Mouse (Mus musculus) E14TG2a.4 (cell line): ENCODE measurements around the gene Sufu.
A peak's percentile ranks its signal among the peaks of the same experiment; 100 is the strongest.

Experiments used
- H3K27me3 ChIP-seq: 2 replicates; pipeline ENCODE4 v1.6.1; 2014; ENCODE audit warnings: low read length, control low read depth; ENCODE audit not compliant: insufficient read depth
- H3K36me3 ChIP-seq: 2 replicates; pipeline ENCODE4 v1.6.1; 2014; ENCODE audit warnings: low read length, control low read depth; ENCODE audit not compliant: insufficient read depth
- H3K4me1 ChIP-seq: replicated peaks from 2 replicates; pipeline ENCODE4 v1.6.1; 2014; ENCODE audit warnings: low read depth, low read length, control low read depth
- H3K4me3 ChIP-seq: replicated peaks from 2 replicates; pipeline ENCODE4 v1.5.1; 2014; ENCODE audit warnings: mild to moderate bottlenecking, low read length
- H3K9me3 ChIP-seq: 2 replicates; pipeline ENCODE4 v1.6.1; 2014; ENCODE audit warnings: low read length, control low read depth
- CTCF ChIP-seq: conservative IDR thresholded peaks from 2 replicates; pipeline ENCODE4 v1.5.1; 2014; ENCODE audit warnings: low read length
- NANOG ChIP-seq: IDR thresholded peaks from 2 replicates; pipeline ENCODE4 v1.6.1; 2014; ENCODE audit warnings: borderline replicate concordance, low read length, mixed read lengths
- POU5F1 ChIP-seq: IDR thresholded peaks from 2 replicates; pipeline ENCODE4 v1.6.1; 2014; ENCODE audit warnings: low read length, borderline replicate concordance

Sufu gene

DNA sequence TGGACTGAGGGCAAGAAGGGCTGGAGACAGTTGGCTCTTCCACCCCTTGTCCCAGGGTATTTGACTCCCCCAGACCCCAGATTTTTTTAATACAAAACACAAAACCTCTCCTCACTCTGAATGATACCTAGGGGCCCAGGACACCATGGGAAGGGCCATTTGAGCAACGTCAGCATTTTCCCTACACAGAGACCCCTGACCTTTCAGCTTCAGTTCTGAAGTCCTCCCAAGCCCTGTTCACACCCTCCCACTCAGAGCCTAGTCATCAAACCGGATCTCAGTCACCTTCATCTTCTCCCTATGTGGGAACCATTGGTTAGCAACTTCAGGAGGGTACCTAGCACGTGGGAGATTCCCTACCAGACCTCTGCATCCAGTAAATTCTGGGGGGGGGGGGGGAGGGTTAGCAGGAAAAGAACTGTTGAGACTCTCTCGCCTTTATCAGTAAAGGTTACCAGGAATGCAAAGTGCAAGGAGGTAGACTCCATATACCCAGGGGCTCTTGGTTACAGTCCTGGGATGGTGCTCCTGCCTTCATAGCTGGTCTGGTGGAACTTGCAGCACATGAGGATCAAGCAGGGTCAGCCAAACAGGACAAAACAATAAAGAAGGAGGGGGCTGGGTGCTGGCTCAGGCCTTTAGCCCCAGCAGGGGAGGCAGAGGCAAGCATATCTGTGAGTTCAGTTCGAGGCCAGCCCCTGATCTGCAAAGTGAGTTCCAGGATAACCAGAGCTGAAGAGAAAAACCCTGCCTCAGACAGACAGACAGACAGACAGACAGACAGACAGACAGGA is 122.3 kb downstream of the Sufu start:
- H3K4me3 ChIP-seq, result no peak overlapping the region
- H3K9me3 ChIP-seq, result no peaks in the 10 kb centered on the region
- H3K27me3 ChIP-seq, result no peaks in the 10 kb centered on the region
- H3K36me3 ChIP-seq, result peaks cover 33% of the 10 kb centered on the region
- TF ChIP-seq CTCF (no peak), NANOG (no peak), POU5F1 (no peak)
- peaks cover 92% of the 10 kb centered on the region for H3K4me1 ChIP-seq

DNA sequence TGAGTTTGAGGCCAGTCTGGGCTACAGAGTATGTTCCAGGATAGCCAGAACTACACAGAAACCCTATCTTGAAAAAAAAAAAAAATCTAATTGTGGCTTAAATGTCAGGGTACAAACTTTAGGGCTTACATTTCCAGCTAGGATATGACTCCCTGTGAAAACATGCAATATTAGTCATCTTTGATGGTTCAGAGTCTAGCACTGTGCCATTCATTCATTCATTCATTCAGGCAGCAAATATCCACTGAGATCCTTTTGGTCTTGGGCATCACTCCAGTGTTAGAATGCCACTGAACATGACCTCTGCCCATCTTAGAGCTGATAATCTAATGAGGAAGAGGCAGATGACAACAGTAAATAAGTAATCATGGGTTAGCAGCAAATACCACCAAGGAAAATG is 125.0 kb downstream of the Sufu start:
- no peak for TF ChIP-seq POU5F1
- no peak for TF ChIP-seq CTCF
- no peak for TF ChIP-seq NANOG
- Histone ChIP-seq H3K4me1 (peaks cover 93% of the 10 kb centered on the region), H3K36me3 (peaks cover 7% of the 10 kb centered on the region), H3K27me3 (no peaks in the 10 kb centered on the region), H3K4me3 (no peak overlapping the region), H3K9me3 (no peaks in the 10 kb centered on the region)

DNA sequence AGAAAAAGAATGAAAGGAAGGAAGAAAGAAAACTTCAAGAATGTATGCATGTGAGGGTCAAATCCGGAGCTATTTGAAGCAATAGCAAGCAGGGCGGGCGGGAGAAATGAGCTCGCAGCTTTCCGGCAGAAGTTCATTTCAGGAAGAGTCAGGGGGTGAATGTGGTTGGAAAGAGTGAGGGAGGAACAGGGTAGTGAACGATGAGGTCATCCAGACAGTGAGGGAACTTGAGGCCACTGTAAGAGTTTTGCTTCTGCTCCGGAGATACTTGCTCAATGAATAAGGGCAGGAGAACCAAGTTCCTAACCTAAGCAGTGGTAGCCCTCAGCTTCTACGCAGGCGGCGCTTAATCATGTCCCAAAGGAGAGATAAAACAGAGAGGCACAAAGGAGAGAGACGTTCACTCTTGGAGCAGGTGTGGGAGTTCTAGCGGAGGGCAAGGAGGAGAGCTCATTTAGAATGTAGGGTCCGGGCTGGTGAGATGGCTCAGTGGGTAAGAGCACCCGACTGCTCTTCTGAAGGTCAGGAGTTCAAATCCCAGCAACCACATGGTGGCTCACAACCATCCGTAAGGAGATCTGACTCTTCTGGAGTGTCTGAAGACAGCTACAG is 125.8 kb downstream of the Sufu start:
- H3K27me3 ChIP-seq, result no peaks in the 10 kb centered on the region
- 0 out of 2 replicates have a peak overlapping the region, but pooled peaks have one; percentile 18 for H3K4me3 ChIP-seq
- TF ChIP-seq CTCF, result no peak
- no peak for TF ChIP-seq NANOG
- no peak for TF ChIP-seq POU5F1
- H3K9me3 ChIP-seq, result no peaks in the 10 kb centered on the region
- H3K4me1 ChIP-seq, result peaks cover 93% of the 10 kb centered on the region
- 0 out of 2 replicates have a peak, but pooled peaks cover under 1% of the 10 kb centered on the region for H3K36me3 ChIP-seq

DNA sequence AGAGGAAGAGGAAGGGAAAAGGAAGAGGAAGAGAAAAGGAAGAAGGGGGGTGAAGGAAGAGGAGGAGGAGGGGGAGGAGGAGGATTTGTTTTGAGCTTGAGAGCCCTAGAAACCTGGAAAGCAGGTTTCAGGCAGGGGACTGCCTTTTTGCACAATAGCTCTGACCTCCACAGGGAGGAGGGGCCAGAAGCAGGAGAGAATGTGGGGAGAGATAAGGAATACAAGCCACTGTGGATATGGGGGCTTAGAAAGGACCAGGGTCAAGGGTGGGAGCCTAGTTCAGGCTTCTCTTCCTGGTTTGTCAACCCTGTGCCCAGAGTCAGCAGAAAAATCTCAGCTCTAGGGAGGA is 126.4 kb downstream of the Sufu start:
- Histone ChIP-seq H3K4me1 (peaks cover 94% of the 10 kb centered on the region), H3K27me3 (no peaks in the 10 kb centered on the region), H3K36me3 (no peaks in the 10 kb centered on the region), H3K9me3 (no peaks in the 10 kb centered on the region), H3K4me3 (peak overlapping the region; percentile 72)
- TF ChIP-seq CTCF (no peak), NANOG (no peak), POU5F1 (no peak)

DNA sequence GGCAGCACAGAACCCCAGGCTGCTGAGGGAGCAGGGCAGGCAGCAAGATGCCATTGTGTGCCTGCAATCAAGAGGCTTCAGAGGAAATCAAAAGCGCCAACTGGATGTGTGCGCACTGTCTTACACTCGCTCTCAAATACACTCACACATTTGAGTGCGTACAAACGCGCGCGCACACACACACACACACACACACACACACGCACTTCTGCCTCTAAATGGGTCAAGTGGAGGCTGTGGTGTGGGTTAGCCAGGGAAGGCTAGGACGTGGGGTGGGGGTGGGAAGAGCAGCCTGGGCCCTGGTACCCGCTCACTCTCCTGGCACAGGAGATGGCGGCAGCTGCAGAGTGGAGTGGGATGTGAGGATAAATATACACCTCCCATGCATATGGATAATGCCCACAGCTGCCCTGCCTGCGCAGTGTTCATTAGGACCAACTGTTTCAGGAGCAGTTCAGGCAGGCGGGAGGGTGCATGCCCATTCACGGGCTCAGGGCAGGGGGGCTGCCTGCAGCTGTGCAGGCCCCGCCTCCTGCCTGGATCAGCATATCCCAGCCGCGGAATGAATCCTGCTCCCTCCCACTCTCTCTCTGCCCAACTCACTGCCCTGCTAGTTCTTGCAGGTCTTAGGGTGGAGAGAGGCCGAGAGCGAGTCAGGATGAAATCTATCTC is 126.9 kb downstream of the Sufu start:
- H3K36me3 ChIP-seq, result no peaks in the 10 kb centered on the region
- no peak for TF ChIP-seq NANOG
- H3K27me3 ChIP-seq, result no peaks in the 10 kb centered on the region
- peak overlapping the region; percentile 72 for H3K4me3 ChIP-seq
- no peaks in the 10 kb centered on the region for H3K9me3 ChIP-seq
- H3K4me1 ChIP-seq, result peaks cover 95% of the 10 kb centered on the region

DNA sequence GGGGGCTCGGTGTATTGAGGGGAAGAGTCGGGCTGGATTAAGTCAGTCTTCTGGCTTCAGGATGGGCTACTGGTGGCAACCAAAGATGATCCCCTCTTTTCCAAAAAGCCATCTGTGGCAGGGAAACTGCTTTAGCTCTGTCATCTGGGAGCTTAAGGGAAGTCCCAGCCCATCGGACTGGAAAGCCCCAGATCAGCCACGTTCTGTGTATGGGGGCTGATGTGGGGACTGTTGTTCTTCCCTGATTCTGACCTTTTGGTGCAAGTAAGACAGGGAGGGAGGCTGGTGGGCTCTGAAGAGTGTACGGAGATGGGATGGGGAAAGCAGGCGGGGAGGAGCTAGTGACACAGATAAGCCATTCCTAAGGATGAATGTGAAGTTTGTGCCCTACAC is 127.5 kb downstream of the Sufu start:
- H3K9me3 ChIP-seq, result no peaks in the 10 kb centered on the region
- no peaks in the 10 kb centered on the region for H3K27me3 ChIP-seq
- TF ChIP-seq NANOG (no peak), CTCF (no peak), POU5F1 (no peak)
- no peaks in the 10 kb centered on the region for H3K36me3 ChIP-seq
- H3K4me1 ChIP-seq, result peaks cover 95% of the 10 kb centered on the region
- H3K4me3 ChIP-seq, result peak overlapping the region; percentile 72

DNA sequence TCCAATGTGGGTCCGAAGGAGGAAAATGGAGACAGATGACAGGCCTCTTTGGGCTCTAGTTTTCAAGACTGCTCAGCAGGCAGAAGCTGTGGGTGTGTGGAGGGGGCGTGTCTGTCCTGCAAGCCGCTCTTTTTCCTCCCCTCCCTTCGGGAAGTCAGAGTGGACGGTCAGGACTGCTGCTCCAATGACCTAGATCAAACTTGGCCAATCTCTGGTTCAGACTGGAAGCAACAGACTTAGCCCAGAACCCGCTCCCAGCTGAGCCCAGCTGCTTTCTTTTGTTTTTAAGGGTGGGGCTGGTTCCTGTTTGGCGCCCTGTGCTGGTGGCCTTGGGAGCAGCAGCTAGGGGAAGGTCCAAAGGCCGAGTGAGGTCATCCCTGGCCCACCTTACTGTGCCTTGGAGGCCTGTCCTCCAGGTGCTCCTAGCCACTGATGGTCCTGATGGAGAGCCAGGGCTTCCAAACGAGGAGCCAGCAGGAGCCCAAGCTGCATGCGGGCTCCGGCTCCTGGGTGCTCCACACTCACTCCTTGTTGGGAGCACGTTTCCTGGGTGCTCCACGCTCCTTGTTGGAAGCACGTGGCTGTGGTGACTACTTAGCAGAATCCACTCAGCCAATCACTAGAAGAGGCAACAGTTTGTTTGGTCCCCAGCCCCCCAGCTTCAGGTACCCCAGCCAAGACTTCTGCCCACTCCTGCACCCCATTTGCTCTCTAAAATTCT is 128.1 kb downstream of the Sufu start:
- Histone ChIP-seq H3K4me1 (peaks cover 95% of the 10 kb centered on the region), H3K4me3 (peak overlapping the region; percentile 72), H3K27me3 (no peaks in the 10 kb centered on the region), H3K36me3 (no peaks in the 10 kb centered on the region), H3K9me3 (no peaks in the 10 kb centered on the region)
- TF ChIP-seq CTCF, result no peak; the same call in 1 of the 2 replicates
